Mouse (Mus musculus): ENCODE data around the gene Slco2a1. TPM values are rescaled to one million over a fixed set of nuclear protein-coding genes. Genes with fewer than 3 reads are reported as not detected.

Gene Slco2a1
- total RNA-seq (2014; rRNA removed) (3.2 and 6.6 TPM in 2 replicates), polyA plus RNA-seq (2015; fragmentation: Nextera tagmentation; extraction: Ambion mirVana) (4.2 and 4.6 TPM in 2 replicates)

DNA sequence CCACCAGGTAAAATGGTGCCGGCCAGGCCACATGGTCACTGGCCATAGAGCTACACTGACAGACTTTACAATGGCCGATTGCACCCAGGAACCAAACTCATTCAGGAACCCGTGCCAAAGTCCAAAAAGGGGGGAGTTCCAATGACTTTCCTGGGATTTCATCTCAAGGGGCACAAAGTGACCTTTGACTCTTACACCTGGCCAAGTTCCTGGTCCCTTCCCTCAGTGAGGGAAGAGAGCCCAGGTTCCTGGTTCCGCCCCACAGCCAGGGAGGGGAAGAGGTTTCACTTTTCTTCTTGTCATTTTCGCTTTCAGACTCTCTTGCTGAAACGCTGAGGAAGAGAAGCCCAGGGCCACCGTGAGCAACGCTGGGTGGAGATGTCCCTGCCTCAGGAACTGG, at the start of gene Slco2a1:
Gene Slco2a1 (plus strand): TSS at position 251 of the 400 bp plus-strand sequence.
- DNase-seq, result no peak
- Histone ChIP-seq H3K27me3 (ENCODE audit: insufficient read depth, low read length) (no peaks in the 10 kb centered on the region), H3K9ac (no peak within 1 kb of the TSS), H3K27ac (ENCODE audit: low read depth, low read length) (no peak within 1 kb of the TSS), H3K4me1 (ENCODE audit: insufficient read depth) (peaks cover 11% of the 10 kb centered on the region; the same call in 1 of the 2 replicates), H3K36me3 (ENCODE audit: insufficient read depth) (no peaks in the 10 kb centered on the region), H3K4me3 (ENCODE audit: low read depth, low read length) (no peak within 1 kb of the TSS), H3K9me3 (ENCODE audit: low read length) (no peaks in the 10 kb centered on the region), H3K4me2 (ENCODE audit: low read depth) (no peak within 1 kb of the TSS)
- no peak for ATAC-seq
- 87% methylated on average over 8 of the region's 8 CpGs for WGBS
- no peak for TF ChIP-seq CTCF (IDR thresholded peaks at IDR 0.05; ENCODE audit: low read depth)

DNA sequence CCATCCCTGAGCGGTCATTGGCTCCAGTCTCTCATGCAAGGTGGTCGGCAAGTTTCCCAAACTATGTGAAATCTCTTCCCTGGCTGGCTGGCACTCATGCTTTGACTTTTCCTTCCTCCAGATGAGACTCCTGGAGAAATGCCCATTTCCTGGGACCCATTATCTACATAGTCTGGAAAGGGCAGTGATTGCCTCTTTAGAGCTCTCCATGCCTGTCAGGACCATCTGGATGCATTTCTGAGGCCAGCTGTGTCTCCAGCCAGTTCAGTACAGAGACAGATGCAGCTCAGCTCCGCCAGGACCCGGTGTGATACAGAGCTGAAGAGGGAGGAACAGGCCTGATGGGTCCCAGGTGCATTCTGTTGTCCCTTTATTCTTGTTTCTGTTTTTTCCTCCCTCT, 46.3 kb upstream of the Slco2a1 start:
- Histone ChIP-seq H3K9me3 (ENCODE audit: low read length) (no peaks in the 10 kb centered on the region), H3K4me1 (ENCODE audit: insufficient read depth) (no peaks in the 10 kb centered on the region), H3K27ac (ENCODE audit: low read depth, low read length) (no peak overlapping the region), H3K4me2 (ENCODE audit: low read depth) (no peak overlapping the region), H3K27me3 (ENCODE audit: insufficient read depth, low read length) (no peaks in the 10 kb centered on the region), H3K9ac (no peak overlapping the region), H3K36me3 (ENCODE audit: insufficient read depth) (no peaks in the 10 kb centered on the region), H3K4me3 (ENCODE audit: low read depth, low read length) (no peak overlapping the region)
- TF ChIP-seq CTCF (IDR thresholded peaks at IDR 0.05; ENCODE audit: low read depth), result no peak
- DNase-seq (no peak), ATAC-seq (no peak)
- 87% methylated on average over 4 of the region's 4 CpGs for WGBS

DNA sequence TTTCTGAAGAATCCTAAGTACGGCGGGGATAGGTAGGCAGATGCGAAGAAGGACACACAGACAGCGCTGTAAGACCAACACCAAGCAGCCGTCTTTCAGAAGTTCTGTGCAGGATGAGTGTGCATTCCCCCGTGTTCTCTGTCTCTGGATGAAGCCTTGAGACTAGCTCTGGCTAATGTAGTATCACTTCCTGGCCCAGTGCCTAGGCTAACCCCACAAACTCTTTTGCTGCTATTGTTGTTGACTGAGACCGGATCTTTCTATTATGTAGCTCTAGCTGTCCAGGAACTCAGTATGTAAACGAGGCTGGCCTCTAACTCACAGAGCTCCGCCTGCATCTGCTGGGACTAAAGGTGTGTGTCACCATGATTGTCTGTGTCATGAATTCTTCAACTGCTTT, 43.6 kb upstream of the Slco2a1 start:
- H3K36me3 ChIP-seq (ENCODE audit: insufficient read depth), result no peaks in the 10 kb centered on the region
- H3K4me3 ChIP-seq (ENCODE audit: low read depth, low read length), result no peak overlapping the region
- H3K9ac ChIP-seq, result no peak overlapping the region
- DNase-seq, result no peak
- H3K4me1 ChIP-seq (ENCODE audit: insufficient read depth), result no peaks in the 10 kb centered on the region
- no peak overlapping the region for H3K27ac ChIP-seq (ENCODE audit: low read depth, low read length)
- no peak overlapping the region for H3K4me2 ChIP-seq (ENCODE audit: low read depth)
- no peaks in the 10 kb centered on the region for H3K27me3 ChIP-seq (ENCODE audit: insufficient read depth, low read length)
- WGBS, result 78% methylated on average over 9 of the region's 9 CpGs
- ATAC-seq, result no peak
- TF ChIP-seq CTCF (IDR thresholded peaks at IDR 0.05; ENCODE audit: low read depth), result no peak
- H3K9me3 ChIP-seq (ENCODE audit: low read length), result no peaks in the 10 kb centered on the region

DNA sequence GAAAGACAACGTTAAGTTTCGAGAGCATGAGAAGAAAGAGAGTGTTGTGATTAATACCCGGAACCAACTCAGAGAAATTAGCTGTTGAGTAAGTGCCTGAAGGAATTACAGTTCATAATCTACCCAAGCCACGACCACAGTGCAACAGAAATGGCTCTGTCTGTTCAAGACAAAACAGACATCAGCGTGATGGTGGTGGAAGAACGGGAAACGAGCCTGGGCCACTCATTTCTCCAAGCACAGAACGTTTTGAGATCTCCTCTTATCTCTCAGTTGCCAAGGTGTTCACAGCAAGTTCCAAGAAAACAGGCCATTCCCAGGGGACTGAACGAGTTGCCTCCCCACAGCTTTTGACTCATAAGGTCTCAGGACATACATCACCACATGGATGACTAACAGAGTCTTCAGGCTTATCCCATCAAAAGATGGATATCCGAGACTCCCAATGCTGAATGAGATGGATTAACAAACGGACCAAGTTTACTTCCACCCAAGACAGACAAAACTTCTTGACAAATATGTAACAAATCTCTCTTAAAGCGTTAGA, 42.0 kb upstream of the Slco2a1 start:
- H3K27me3 ChIP-seq (ENCODE audit: insufficient read depth, low read length), result no peaks in the 10 kb centered on the region
- WGBS, result 83% methylated on average over 12 of the region's 12 CpGs
- no peak for TF ChIP-seq CTCF (IDR thresholded peaks at IDR 0.05; ENCODE audit: low read depth)
- no peak overlapping the region for H3K27ac ChIP-seq (ENCODE audit: low read depth, low read length)
- H3K9ac ChIP-seq, result no peak overlapping the region
- H3K4me2 ChIP-seq (ENCODE audit: low read depth), result no peak overlapping the region
- no peaks in the 10 kb centered on the region for H3K4me1 ChIP-seq (ENCODE audit: insufficient read depth)
- no peaks in the 10 kb centered on the region for H3K36me3 ChIP-seq (ENCODE audit: insufficient read depth)
- DNase-seq (no peak), ATAC-seq (no peak)
- no peak overlapping the region for H3K4me3 ChIP-seq (ENCODE audit: low read depth, low read length)
- no peaks in the 10 kb centered on the region for H3K9me3 ChIP-seq (ENCODE audit: low read length)

DNA sequence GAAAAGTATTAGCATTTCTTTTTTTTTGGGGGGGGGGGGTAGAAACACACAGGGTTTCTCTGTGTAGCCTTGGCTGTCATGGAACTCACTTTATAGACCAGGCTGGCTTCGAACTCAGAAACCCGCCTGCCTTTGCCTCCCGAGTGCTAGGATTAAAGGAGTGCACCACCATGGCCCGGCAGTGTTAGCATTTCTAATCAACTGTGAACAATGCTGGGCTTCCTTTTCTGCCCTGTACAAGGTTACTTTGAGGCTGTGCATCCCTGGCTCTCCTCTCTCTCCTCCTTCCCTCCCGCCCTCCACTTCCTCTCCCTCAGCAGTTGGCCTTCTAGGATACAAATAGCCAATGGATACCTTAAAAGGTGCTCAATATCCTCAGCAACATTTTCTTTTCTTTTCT, 39.8 kb upstream of the Slco2a1 start:
- no peak for ATAC-seq
- WGBS, result 58% methylated on average over 5 of the region's 5 CpGs
- no peak overlapping the region for H3K4me2 ChIP-seq (ENCODE audit: low read depth)

DNA sequence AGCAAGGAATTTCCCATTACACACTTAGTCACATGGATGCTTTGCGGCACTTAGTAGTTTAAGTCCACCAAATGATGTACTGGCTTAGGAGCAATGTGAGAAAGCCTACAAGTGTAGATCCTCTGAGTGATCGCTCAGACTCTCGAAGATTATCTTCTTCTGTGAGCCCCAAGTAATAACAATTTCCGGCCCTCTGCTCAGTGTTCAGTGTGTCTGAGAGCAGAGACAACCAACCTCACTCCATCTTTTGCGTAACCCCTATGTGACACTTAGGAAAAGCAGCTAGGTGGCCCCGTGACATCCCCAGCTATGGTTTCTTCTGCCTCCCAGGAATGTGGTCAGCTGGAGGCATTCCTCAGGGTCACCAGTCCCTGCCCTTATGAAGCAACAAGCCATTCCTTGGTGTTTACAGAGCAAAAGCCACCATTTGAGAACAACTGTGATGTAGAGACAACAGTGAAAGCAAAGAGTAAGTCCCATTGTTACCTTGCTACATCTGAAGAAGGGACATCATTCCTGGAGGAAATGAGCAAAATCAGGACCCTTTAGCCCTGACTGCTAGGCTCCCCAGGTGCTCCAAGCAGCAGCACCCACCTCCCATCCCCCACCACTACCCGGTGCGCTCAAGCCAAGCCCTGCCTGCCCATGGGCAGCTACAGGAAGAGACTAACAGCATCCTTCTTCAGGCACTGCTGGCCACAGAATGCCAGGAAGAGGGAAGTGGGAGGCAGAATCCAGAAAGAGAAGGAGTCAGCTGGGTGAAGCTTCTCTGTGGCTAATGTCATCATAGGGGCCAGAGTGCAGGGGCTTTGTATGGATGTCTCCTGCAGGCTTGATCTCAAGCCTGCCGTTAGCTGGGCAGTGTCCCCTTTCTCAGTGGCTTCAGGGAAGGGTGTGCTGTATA, 37.2 kb upstream of the Slco2a1 start:
- H3K9me3 ChIP-seq (ENCODE audit: low read length), result no peaks in the 10 kb centered on the region
- no peaks in the 10 kb centered on the region for H3K4me1 ChIP-seq (ENCODE audit: insufficient read depth)
- H3K9ac ChIP-seq, result no peak overlapping the region
- no peak overlapping the region for H3K4me3 ChIP-seq (ENCODE audit: low read depth, low read length)
- H3K36me3 ChIP-seq (ENCODE audit: insufficient read depth), result no peaks in the 10 kb centered on the region
- H3K27me3 ChIP-seq (ENCODE audit: insufficient read depth, low read length), result no peaks in the 10 kb centered on the region
- TF ChIP-seq CTCF (IDR thresholded peaks at IDR 0.05; ENCODE audit: low read depth), result no peak
- no peak overlapping the region for H3K27ac ChIP-seq (ENCODE audit: low read depth, low read length)
- DNase-seq (no peak), ATAC-seq (no peak)
- 92% methylated on average over 9 of the region's 9 CpGs for WGBS
- H3K4me2 ChIP-seq (ENCODE audit: low read depth), result no peak overlapping the region

More for the DNA sequence above, 39.8 kb upstream of the Slco2a1 start:
- no peaks in the 10 kb centered on the region for H3K36me3 ChIP-seq (ENCODE audit: insufficient read depth)
- no peak for DNase-seq
- no peaks in the 10 kb centered on the region for H3K9me3 ChIP-seq (ENCODE audit: low read length)
- H3K27ac ChIP-seq (ENCODE audit: low read depth, low read length), result no peak overlapping the region
- no peak overlapping the region for H3K9ac ChIP-seq
- no peaks in the 10 kb centered on the region for H3K27me3 ChIP-seq (ENCODE audit: insufficient read depth, low read length)
- no peak for TF ChIP-seq CTCF (IDR thresholded peaks at IDR 0.05; ENCODE audit: low read depth)
- H3K4me1 ChIP-seq (ENCODE audit: insufficient read depth), result no peaks in the 10 kb centered on the region
- H3K4me3 ChIP-seq (ENCODE audit: low read depth, low read length), result no peak overlapping the region

DNA sequence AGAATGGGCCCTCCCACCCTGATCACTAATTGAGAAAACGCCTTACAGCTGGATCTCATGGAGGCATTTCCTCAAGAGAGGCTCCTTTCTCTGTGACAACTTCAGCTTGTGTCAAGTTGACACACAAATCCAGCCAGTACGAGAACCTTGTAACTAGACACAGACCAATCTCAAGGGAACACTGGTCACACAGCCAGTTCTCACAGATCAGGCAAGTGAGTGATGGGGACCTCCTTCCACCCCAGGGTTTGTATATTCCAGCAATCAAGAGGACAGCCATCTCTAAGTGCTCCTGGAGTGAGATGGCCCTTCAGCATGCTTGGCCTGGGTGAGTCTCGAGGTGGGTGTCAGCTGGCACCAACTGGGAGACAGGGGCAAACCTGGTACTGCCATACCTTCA, 32.6 kb upstream of the Slco2a1 start:
- no peaks in the 10 kb centered on the region for H3K4me1 ChIP-seq (ENCODE audit: insufficient read depth)
- no peak overlapping the region for H3K9ac ChIP-seq
- DNase-seq (no peak), ATAC-seq (no peak)
- H3K4me3 ChIP-seq (ENCODE audit: low read depth, low read length), result no peak overlapping the region
- no peaks in the 10 kb centered on the region for H3K36me3 ChIP-seq (ENCODE audit: insufficient read depth)
- no peaks in the 10 kb centered on the region for H3K9me3 ChIP-seq (ENCODE audit: low read length)
- H3K27me3 ChIP-seq (ENCODE audit: insufficient read depth, low read length), result no peaks in the 10 kb centered on the region
- no peak for TF ChIP-seq CTCF (IDR thresholded peaks at IDR 0.05; ENCODE audit: low read depth)
- WGBS, result 83% methylated on average over 3 of the region's 3 CpGs
- no peak overlapping the region for H3K4me2 ChIP-seq (ENCODE audit: low read depth)
- H3K27ac ChIP-seq (ENCODE audit: low read depth, low read length), result no peak overlapping the region
